Mouse (Mus musculus) hindbrain, embryonic 12.5 days (tissue): ENCODE measurements around the gene Dok5. TPM values are rescaled to one million over a fixed set of nuclear protein-coding genes. Genes with fewer than 3 reads are reported as not detected.

Experiments used
- ATAC-seq: fragments of 200-750 bp; cut with Nextera tagmentation; 2 replicates; pipeline ENCODE4 v1.8.0; 2017; ENCODE audit warnings: moderate TSS enrichment; ENCODE audit not compliant: low FRiP score
- H3K27ac ChIP-seq: fragments of 300-500 bp; sonication (generic); 2 replicates; pipeline ENCODE4 v1.5.1; 2016; ENCODE audit warnings: mild to moderate bottlenecking
- H3K27me3 ChIP-seq: fragments of 300-500 bp; sonication (generic); 2 replicates; pipeline ENCODE4 v1.6.1; 2016; ENCODE audit warnings: mild to moderate bottlenecking
- H3K36me3 ChIP-seq: fragments of 300-500 bp; sonication (generic); 2 replicates; pipeline ENCODE4 v1.6.1; 2016; ENCODE audit warnings: mild to moderate bottlenecking
- H3K4me1 ChIP-seq: fragments of 300-500 bp; sonication (generic); 2 replicates; pipeline ENCODE4 v1.6.1; 2016
- H3K4me2 ChIP-seq: fragments of 300-500 bp; sonication (generic); replicated peaks from 2 replicates; pipeline ENCODE4 v1.6.1; 2016; ENCODE audit warnings: mild to moderate bottlenecking
- H3K4me3 ChIP-seq: fragments of 300-500 bp; sonication (generic); 2 replicates; pipeline ENCODE4 v1.5.1; 2016; ENCODE audit warnings: mild to moderate bottlenecking
- H3K9ac ChIP-seq: fragments of 300-500 bp; sonication (generic); 2 replicates; pipeline ENCODE4 v1.6.1; 2016; ENCODE audit warnings: mild to moderate bottlenecking, moderate library complexity
- H3K9me3 ChIP-seq: fragments of 300-500 bp; sonication (generic); replicated peaks from 2 replicates; pipeline ENCODE4 v1.6.1; 2016; ENCODE audit warnings: mild to moderate bottlenecking
- WGBS: fragments of 180-500 bp; shearing (Covaris S2); methylation state at CpG from one replicate; pipeline ENCODE4 v1.1.7; 2016; 5-methylcytosine and 5-hydroxymethylcytosine counted together
- polyA plus RNA-seq: library from polyadenylated mRNA; unstranded; fragments of >200 nt; fragmentation: Nextera tagmentation; extraction: Ambion mirVana; gene quantifications from 2 replicates; pipeline ENCODE4 v1.2.1, GENCODE M21; 2016

Gene Dok5
- polyA plus RNA-seq, 1 experiment from 2014 or later, result 30.9 TPM

DNA sequence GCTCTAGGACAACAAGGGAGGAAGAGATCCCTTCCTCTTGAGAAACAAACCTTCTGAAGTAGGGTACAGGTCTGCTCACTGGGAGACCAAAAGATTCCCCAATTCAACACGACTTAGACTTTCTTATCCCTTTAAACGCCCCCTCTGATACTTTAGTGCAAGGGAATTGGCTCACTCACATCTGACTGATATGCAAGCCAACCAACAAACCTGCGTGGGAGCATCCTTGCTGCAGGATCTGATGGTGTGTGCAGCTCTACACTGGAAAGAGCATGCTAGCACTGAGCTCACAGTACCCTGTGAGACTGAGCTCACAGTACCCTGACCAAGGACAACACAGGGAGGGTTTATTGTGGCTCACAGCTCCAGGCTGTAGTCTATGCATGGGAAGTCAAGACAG, 139.9 kb downstream of the Dok5 start:
- H3K9ac ChIP-seq, result no peak overlapping the region
- no peak for ATAC-seq
- H3K9me3 ChIP-seq, result no peaks in the 10 kb centered on the region
- no peak overlapping the region for H3K4me3 ChIP-seq
- H3K36me3 ChIP-seq, result no peaks in the 10 kb centered on the region
- H3K4me1 ChIP-seq, result no peaks in the 10 kb centered on the region
- no peaks in the 10 kb centered on the region for H3K27me3 ChIP-seq
- H3K4me2 ChIP-seq, result no peak overlapping the region
- WGBS, result 93% methylated on average over 3 of the region's 3 CpGs
- no peak overlapping the region for H3K27ac ChIP-seq

DNA sequence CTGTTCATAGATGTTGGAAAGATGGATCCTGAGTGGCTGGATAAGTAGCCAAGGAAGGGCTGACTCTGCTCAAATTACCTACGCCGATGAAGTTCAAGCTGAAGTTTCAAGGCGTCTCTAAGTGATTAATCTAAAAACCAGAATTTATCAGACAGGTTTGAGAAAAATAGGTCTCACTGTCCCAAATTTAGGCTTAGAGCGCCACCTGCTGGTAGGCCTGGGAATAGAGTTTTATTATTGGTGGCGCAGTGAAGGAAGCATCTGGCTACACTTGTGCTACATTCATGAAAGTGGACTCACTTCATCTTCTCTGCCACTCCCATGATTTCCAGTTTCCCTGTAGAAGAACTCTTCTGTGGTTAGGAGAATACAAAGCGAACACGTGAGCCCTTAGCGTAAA, 141.8 kb downstream of the Dok5 start:
- Histone ChIP-seq H3K27me3 (no peaks in the 10 kb centered on the region), H3K9me3 (no peaks in the 10 kb centered on the region), H3K4me3 (no peak overlapping the region), H3K4me1 (peaks cover 2% of the 10 kb centered on the region; the same call in 1 of the 2 replicates), H3K4me2 (no peak overlapping the region), H3K36me3 (no peaks in the 10 kb centered on the region), H3K9ac (no peak overlapping the region), H3K27ac (no peak overlapping the region)
- WGBS, result 12% methylated on average over 8 of the region's 8 CpGs
- no peak for ATAC-seq

DNA sequence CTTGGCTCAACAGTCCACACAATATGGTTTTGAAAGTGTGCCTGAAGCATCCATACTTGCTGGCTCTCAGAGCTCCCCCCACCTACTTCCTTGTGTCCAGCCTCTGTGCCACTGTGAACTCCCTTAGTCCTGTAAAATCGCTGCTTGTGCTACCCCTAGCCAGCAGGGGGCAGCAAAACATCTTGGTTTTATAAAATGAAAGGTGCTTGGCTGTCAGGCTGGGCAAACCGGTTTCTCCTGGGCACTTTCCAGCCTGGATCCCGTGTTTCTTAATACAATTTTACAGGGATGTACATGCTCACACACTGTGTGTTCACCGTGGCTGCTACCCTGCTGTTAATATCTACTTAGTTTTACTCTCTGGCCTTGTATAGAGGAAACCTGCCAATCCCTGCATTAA, 145.9 kb downstream of the Dok5 start:
- Histone ChIP-seq H3K9me3 (no peaks in the 10 kb centered on the region), H3K27me3 (no peaks in the 10 kb centered on the region), H3K9ac (no peak overlapping the region), H3K36me3 (no peaks in the 10 kb centered on the region), H3K4me2 (no peak overlapping the region), H3K27ac (no peak overlapping the region), H3K4me3 (no peak overlapping the region), H3K4me1 (peaks cover 15% of the 10 kb centered on the region)
- under 1% methylated on average over 4 of the region's 4 CpGs for WGBS
- ATAC-seq, result peak; percentile 62

DNA sequence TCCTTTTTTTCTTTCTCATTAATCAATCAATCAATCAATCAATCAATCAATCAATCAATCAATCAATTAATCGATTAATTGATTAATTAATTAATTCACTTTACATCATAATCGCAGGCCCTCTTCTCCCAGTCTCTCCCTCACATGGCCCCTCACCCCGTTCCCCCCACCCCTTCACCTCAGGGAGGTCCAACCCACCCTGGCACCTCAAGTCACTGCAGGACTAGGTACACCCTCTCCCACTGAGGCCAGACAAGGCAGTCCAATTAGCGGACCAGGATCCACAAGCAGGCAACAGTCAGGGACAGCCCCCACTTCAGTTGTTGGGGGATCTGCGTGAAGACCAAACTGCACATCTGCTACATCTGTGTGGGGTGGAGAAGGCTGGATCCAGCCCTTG, 146.3 kb downstream of the Dok5 start:
- Histone ChIP-seq H3K27ac (no peak overlapping the region), H3K4me1 (peaks cover 15% of the 10 kb centered on the region)
- peak; percentile 29; the same call in 1 of the 2 replicates for ATAC-seq

DNA sequence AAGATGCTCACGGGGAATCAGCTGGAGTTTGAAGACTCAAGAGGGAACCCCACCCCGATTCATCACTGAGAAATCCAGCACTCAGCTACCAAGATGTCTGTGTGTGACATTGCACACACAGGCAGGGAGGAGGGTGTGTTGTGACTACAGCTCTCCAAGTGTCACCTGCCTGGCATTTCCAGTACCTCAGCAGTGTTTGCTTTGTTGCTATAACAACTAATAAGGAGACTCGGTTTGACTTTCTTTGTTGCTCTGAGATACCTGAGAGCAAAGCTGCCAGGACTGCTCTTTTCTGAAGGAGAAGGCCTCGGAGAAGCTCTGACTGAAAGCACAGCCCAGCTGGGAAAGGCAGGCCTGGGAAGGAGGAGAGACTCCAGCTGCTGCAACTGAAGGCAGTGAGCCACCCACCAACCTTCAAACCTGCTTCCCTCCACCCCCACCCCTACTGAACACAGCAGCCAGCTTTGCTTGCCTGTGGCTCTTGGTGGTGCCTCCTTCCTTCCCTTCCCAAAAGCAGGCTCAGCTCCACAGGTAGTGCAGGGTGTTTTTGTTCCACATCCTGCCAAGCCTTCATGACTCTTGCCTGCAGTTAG, 152.7 kb downstream of the Dok5 start:
- WGBS, result 73% methylated on average over 4 of the region's 4 CpGs
- H3K27me3 ChIP-seq, result no peaks in the 10 kb centered on the region
- no peaks in the 10 kb centered on the region for H3K9me3 ChIP-seq
- no peak for ATAC-seq
- no peak overlapping the region for H3K4me3 ChIP-seq
- peaks cover 5% of the 10 kb centered on the region for H3K4me1 ChIP-seq
- H3K27ac ChIP-seq, result no peak overlapping the region
- H3K9ac ChIP-seq, result no peak overlapping the region
- H3K36me3 ChIP-seq, result no peaks in the 10 kb centered on the region
- no peak overlapping the region for H3K4me2 ChIP-seq

More for the DNA sequence above, 146.3 kb downstream of the Dok5 start:
- Histone ChIP-seq H3K9me3 (no peaks in the 10 kb centered on the region), H3K4me3 (no peak overlapping the region), H3K9ac (no peak overlapping the region), H3K4me2 (no peak overlapping the region), H3K27me3 (no peaks in the 10 kb centered on the region), H3K36me3 (no peaks in the 10 kb centered on the region)
- WGBS, result 62% methylated on average over 5 of the region's 5 CpGs

DNA sequence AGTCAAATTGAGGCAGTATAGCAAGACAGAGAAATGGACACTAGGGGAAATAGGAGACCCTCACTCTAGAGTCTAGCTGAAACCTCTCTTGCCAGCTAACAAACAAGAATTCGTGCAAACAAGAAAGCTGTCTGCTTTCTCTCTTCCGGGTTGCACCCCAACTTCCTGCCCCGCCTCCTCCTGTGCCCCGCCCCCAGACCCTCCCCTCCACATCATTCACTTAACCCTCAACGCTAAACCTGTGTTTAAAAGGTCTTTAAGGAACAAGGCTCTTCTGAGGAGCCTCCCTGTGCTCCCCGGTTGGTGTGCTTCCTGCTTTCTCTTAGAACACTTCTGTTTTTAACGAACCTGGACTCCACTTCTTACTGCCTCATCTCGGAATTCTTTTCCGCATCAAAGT, 156.4 kb downstream of the Dok5 start:
- no peaks in the 10 kb centered on the region for H3K4me1 ChIP-seq
- H3K27ac ChIP-seq, result no peak overlapping the region
- H3K27me3 ChIP-seq, result no peaks in the 10 kb centered on the region
- no peak overlapping the region for H3K9ac ChIP-seq
- no peak overlapping the region for H3K4me3 ChIP-seq
- no peaks in the 10 kb centered on the region for H3K36me3 ChIP-seq
- H3K9me3 ChIP-seq, result no peaks in the 10 kb centered on the region
- 71% methylated on average over 9 of the region's 9 CpGs for WGBS
- ATAC-seq, result no peak
- H3K4me2 ChIP-seq, result no peak overlapping the region

DNA sequence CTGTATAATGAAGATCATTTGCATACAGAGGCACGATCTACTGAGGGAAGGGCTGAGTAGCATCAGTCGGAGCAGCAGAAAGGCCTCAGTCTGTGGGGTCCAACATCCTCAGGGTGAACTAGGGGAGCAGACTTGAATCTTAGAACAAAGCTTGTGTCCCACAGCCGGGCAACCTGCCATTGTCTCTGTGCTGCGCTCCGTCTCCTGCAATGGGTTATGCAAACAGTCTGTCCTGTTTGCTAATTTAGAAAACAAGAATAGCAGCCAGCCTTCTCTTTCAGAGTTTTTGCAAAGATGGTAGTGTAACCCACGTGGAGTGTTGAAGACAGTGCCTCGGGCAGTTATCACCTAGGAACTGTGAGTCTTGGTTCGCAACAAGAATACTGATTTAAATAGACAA, 163.5 kb downstream of the Dok5 start:
- ATAC-seq, result no peak
- no peaks in the 10 kb centered on the region for H3K9me3 ChIP-seq
- no peaks in the 10 kb centered on the region for H3K36me3 ChIP-seq
- H3K9ac ChIP-seq, result no peak overlapping the region
- WGBS, result 66% methylated on average over 8 of the region's 8 CpGs
- H3K27me3 ChIP-seq, result no peaks in the 10 kb centered on the region
- H3K4me1 ChIP-seq, result no peaks in the 10 kb centered on the region
- no peak overlapping the region for H3K27ac ChIP-seq
- no peak overlapping the region for H3K4me2 ChIP-seq
- H3K4me3 ChIP-seq, result no peak overlapping the region

DNA sequence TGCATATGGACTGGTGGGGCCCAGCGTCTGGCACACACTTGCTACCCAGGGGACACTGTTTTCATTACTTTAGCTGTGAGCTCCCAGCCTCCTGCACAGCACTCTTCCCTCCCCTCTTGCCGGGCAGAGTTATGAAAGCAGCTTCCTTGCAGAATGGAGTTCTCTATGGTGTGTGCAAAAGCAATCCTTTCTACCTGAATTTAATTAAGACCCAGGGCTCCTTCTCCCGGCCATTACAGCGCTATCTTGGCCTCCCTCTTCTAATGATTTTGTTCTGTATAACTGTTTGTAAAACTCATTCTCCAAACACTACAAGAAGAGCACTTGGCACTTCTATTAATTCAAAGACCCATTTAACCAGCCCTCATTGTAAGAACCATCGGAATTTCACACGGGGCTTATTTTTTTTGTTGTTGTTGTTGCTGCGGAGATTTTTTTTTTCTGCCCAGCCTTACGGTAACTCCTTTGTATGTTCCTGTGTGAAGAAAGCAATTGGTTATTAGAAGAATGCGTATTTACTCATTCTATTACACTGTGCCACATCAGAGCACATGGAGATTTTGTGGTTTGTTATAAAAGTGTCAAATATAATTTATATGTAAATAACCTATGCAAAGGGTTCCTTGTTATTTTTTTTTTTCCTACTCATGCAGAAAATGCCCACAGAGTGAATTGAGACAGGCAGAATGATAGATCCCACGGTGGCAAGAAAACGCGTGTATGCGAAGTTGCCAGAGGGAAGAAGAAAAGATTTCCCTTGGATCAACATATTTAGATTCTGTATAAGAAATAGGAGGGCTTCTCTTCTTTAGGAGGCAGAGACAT, 170.8 kb downstream of the Dok5 start:
- Histone ChIP-seq H3K4me1 (peaks cover 10% of the 10 kb centered on the region), H3K27ac (no peak overlapping the region), H3K9me3 (no peaks in the 10 kb centered on the region; the same call in 1 of the 2 replicates), H3K4me3 (no peak overlapping the region), H3K4me2 (0 out of 2 replicates have a peak overlapping the region, but pooled peaks have one; percentile 13), H3K36me3 (no peaks in the 10 kb centered on the region), H3K27me3 (no peaks in the 10 kb centered on the region), H3K9ac (no peak overlapping the region)
- 42% methylated on average over 13 of the region's 13 CpGs for WGBS
- ATAC-seq, result no peak

DNA sequence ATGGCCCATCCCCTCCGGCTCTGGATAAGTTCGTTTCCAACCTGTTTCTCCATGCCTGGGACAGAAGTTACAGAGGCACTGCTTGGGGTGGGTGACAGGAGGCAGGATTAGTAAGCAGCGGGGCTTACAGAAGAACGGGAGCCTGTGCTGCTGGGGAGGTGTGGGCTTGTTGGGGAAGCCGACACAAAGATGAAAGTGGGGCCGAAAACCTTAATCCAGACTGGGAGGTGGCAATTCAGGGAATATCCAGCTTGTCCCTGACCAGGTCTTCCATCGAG, 171.4 kb downstream of the Dok5 start:
- no peak overlapping the region for H3K27ac ChIP-seq
- no peak for ATAC-seq
- peaks cover 10% of the 10 kb centered on the region for H3K4me1 ChIP-seq
- H3K36me3 ChIP-seq, result no peaks in the 10 kb centered on the region
- H3K9ac ChIP-seq, result no peak overlapping the region
- WGBS, result 73% methylated on average over 7 of the region's 7 CpGs
- no peaks in the 10 kb centered on the region; the same call in 1 of the 2 replicates for H3K9me3 ChIP-seq
- no peaks in the 10 kb centered on the region for H3K27me3 ChIP-seq
- H3K4me3 ChIP-seq, result no peak overlapping the region
- H3K4me2 ChIP-seq, result no peak overlapping the region

DNA sequence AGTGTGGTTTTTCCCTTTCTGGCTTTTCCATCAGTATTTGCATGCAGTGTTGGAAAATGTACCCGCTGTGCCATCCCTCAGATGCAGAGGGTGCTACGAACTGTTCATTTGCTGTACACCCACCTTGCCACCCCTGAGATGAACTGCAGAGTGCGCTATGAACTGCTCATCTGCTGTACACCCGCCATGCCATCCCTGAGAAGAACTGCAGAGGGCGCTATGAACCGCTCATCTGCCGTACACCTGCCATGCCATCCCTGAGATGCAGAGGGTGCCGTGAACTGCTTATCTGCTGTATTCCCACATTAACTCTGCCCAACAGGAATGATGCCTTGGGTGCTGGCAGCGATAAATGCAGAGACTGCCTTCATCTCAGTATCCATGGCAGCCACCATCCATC, 171.8 kb downstream of the Dok5 start:
- H3K36me3 ChIP-seq, result no peaks in the 10 kb centered on the region
- no peaks in the 10 kb centered on the region; the same call in 1 of the 2 replicates for H3K9me3 ChIP-seq
- peaks cover 10% of the 10 kb centered on the region for H3K4me1 ChIP-seq
- no peak overlapping the region for H3K9ac ChIP-seq
- no peaks in the 10 kb centered on the region for H3K27me3 ChIP-seq
- WGBS, result 95% methylated on average over 9 of the region's 9 CpGs
- no peak for ATAC-seq
- no peak overlapping the region for H3K27ac ChIP-seq
- H3K4me2 ChIP-seq, result no peak overlapping the region
- H3K4me3 ChIP-seq, result no peak overlapping the region

DNA sequence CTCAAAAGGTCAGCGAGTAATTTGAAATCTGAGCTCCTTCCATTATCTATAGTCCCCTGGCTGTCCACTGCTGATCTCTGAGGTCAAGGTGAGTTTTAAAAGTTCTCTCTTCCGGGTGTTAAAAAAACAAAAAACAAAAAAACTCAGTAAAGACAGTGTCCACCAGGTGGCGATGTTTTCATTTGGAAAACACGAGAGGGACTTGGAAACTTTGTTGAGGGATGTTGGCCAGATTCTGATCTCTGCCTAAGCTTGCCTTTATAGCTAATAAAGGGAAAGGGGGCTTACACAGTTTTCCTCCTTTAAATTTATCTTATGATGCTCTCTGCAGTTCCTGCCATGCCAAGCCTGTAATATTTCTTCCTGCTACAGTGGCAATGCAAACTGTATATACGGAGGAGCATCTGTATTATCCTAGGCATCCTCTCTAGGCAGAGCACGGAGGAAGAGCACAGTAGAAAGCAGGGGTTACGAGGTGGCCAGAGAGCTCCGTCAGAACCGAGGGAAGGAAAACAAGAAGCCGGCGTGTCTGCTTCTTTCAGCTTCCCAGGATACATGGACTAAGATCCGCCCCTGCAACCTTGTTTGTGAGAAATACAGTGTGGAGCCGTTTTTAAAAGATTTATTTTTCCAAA, 181.1 kb downstream of the Dok5 start:
- Histone ChIP-seq H3K27ac (no peak overlapping the region), H3K4me2 (no peak overlapping the region), H3K9ac (no peak overlapping the region), H3K36me3 (no peaks in the 10 kb centered on the region), H3K9me3 (no peaks in the 10 kb centered on the region), H3K4me3 (no peak overlapping the region), H3K4me1 (peaks cover 3% of the 10 kb centered on the region; the same call in 1 of the 2 replicates), H3K27me3 (no peaks in the 10 kb centered on the region)
- no peak for ATAC-seq
- 48% methylated on average over 13 of the region's 13 CpGs for WGBS

DNA sequence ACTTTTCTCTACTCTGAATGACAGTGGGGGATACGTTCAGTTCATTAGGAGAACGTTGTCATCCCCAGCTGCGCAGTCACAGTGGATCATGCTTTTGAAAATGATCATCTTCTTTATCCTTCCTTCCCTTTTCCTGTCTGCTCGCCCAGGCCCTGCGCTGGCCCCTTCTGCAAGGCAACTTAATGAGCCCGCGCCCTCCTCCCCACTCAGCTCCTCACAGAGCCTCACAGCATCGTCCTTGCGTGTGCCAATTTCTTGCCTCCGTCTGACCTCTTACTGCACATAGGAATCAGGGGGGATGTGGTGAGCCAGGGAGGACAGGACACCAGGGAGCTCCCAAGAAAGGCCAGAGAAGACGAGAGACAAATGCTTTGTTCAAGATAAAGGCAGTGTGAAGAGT, 182.3 kb downstream of the Dok5 start:
- H3K36me3 ChIP-seq, result no peaks in the 10 kb centered on the region
- 72% methylated on average over 11 of the region's 11 CpGs for WGBS
- no peak overlapping the region for H3K27ac ChIP-seq
- peaks cover 3% of the 10 kb centered on the region; the same call in 1 of the 2 replicates for H3K4me1 ChIP-seq
- no peaks in the 10 kb centered on the region for H3K27me3 ChIP-seq
- H3K4me3 ChIP-seq, result no peak overlapping the region
- no peak for ATAC-seq
- H3K9me3 ChIP-seq, result no peaks in the 10 kb centered on the region
- H3K4me2 ChIP-seq, result no peak overlapping the region
- H3K9ac ChIP-seq, result no peak overlapping the region
